ENCODE assay signal across 8 mouse cellular contexts in genomic region chr12:83922724-83923485, GRCm38 (mm10). TPM values are rescaled to one million over a fixed set of nuclear protein-coding genes. Genes with fewer than 3 reads are reported as not detected.
DNase-seq lines count a peak whose midpoint lies in the region; ATAC-seq and TF ChIP-seq lines count a peak whose summit lies in the region.

No protein-coding gene starts in this region.

- peaks cover 12% of the 10 kb centered on the region for H3K79me2 ChIP-seq in myocyte (ENCODE audit: control insufficient read depth, insufficient read depth)

- H3K4me1 ChIP-seq in heart, embryonic 12.5 days (replicated peaks) = peaks cover 52% of the 10 kb centered on the region
- peaks cover 15% of the 10 kb centered on the region for H3K4me1 ChIP-seq in embryonic facial prominence, embryonic 12.5 days
- H3K4me1 ChIP-seq in kidney, embryonic 14.5 days (ENCODE audit: control insufficient read depth, insufficient read depth, low read length) = peaks cover 19% of the 10 kb centered on the region; the same call in 1 of the 2 replicates

- H3K9ac ChIP-seq in heart, embryonic 12.5 days = peak overlapping the region; percentile 72
- H3K9ac ChIP-seq in embryonic facial prominence, embryonic 12.5 days = peak overlapping the region; percentile 52
- H3K9ac ChIP-seq in kidney, embryonic 14.5 days (ENCODE audit: low read depth, low read length) = peak overlapping the region; percentile 68

- H3K27me3 ChIP-seq in heart, embryonic 12.5 days (replicated peaks) = no peaks in the 10 kb centered on the region
- H3K27me3 ChIP-seq in embryonic facial prominence, embryonic 12.5 days = no peaks in the 10 kb centered on the region
- H3K27me3 ChIP-seq in kidney, embryonic 14.5 days (ENCODE audit: control insufficient read depth, insufficient read depth, low read length) = no peaks in the 10 kb centered on the region
- H3K27me3 ChIP-seq in myocyte (ENCODE audit: control insufficient read depth, insufficient read depth, insufficient read length) = no peaks in the 10 kb centered on the region

- WGBS in heart, embryonic 12.5 days = 41% methylated on average over 8 of the region's 8 CpGs
- WGBS in embryonic facial prominence, embryonic 12.5 days = 35% methylated on average over 8 of the region's 8 CpGs
- 39% methylated on average over 8 of the region's 8 CpGs for WGBS in kidney, embryonic 14.5 days

- TF ChIP-seq POLR2A in myocyte (IDR thresholded peaks at IDR 0.05; ENCODE audit: insufficient read length, low read depth) = no peak

- intact Hi-C loops in heart, postnatal 10 days (cut with DNase I) = loop anchor here (2.0 kb wide), 1 partner anchor 26 kb away; no protein-coding TSS in a partner anchor
- intact Hi-C loops in left cerebral cortex, postnatal 14 days (cut with DNase I) = loop anchor here (5.0 to 10.0 kb wide), 2 partner anchors 41 to 68 kb away; no protein-coding TSS in a partner anchor

- no peak for DNase-seq in heart, postnatal 10 days
- no peak for DNase-seq in urinary bladder, adult 18-20 months (ENCODE audit: low spot score in 2 of 2)
- no peak for DNase-seq in left cerebral cortex, postnatal 14 days (ENCODE audit: low spot score in 2 of 2)
- no peak for DNase-seq in right cerebral cortex, adult 18-20 months

- H3K4me3 ChIP-seq in heart, embryonic 12.5 days = peak overlapping the region; percentile 90
- peak overlapping the region; percentile 94 for H3K4me3 ChIP-seq in embryonic facial prominence, embryonic 12.5 days
- peak overlapping the region; percentile 97 for H3K4me3 ChIP-seq in kidney, embryonic 14.5 days (ENCODE audit: low read length)
- peak overlapping the region; percentile 35 for H3K4me3 ChIP-seq in myocyte

- peak overlapping the region; percentile 68 for H3K4me2 ChIP-seq in heart, embryonic 12.5 days
- peak overlapping the region; percentile 56 for H3K4me2 ChIP-seq in embryonic facial prominence, embryonic 12.5 days (replicated peaks)
- peak overlapping the region; percentile 67 for H3K4me2 ChIP-seq in kidney, embryonic 14.5 days (replicated peaks; ENCODE audit: low read depth, low read length)
- H3K4me2 ChIP-seq in myocyte (ENCODE audit: low read depth) = peak overlapping the region; percentile 89

- H3ac ChIP-seq in myocyte (ENCODE audit: control insufficient read depth, insufficient read length) = no peak overlapping the region

- ATAC-seq in heart, embryonic 12.5 days (ENCODE audit: insufficient number of reproducible peaks, low FRiP score) = no peak
- no peak for ATAC-seq in embryonic facial prominence, embryonic 12.5 days (ENCODE audit: insufficient number of reproducible peaks, insufficient read depth, low FRiP score, low TSS enrichment)
- no peak for ATAC-seq in kidney, embryonic 14.5 days (ENCODE audit: low FRiP score, low TSS enrichment)

- peak overlapping the region; percentile 74 for H3K27ac ChIP-seq in heart, embryonic 12.5 days (ENCODE audit: poor library complexity, severe bottlenecking)
- peak overlapping the region; percentile 81 for H3K27ac ChIP-seq in embryonic facial prominence, embryonic 12.5 days
- peak overlapping the region; percentile 80; the same call in 1 of the 2 replicates for H3K27ac ChIP-seq in kidney, embryonic 14.5 days (ENCODE audit: low read depth, low read length)

- no peaks in the 10 kb centered on the region for H3K9me3 ChIP-seq in heart, embryonic 12.5 days (replicated peaks)
- no peaks in the 10 kb centered on the region for H3K9me3 ChIP-seq in embryonic facial prominence, embryonic 12.5 days
- H3K9me3 ChIP-seq in kidney, embryonic 14.5 days (ENCODE audit: control insufficient read depth, low read length) = no peaks in the 10 kb centered on the region

- H3K36me3 ChIP-seq in heart, embryonic 12.5 days = no peaks in the 10 kb centered on the region
- H3K36me3 ChIP-seq in embryonic facial prominence, embryonic 12.5 days = no peaks in the 10 kb centered on the region
- no peaks in the 10 kb centered on the region for H3K36me3 ChIP-seq in kidney, embryonic 14.5 days (ENCODE audit: control insufficient read depth, insufficient read depth, low read length)
- H3K36me3 ChIP-seq in myocyte (ENCODE audit: control insufficient read depth, insufficient read depth) = no peaks in the 10 kb centered on the region

TF ChIP-seq in myocyte, 11 proteins besides CTCF, POLR2A, EP300 and RAD21:
- TF ChIP-seq POLR2AphosphoS2 (IDR thresholded peaks at IDR 0.05; ENCODE audit: insufficient read length, low read depth) = no peak
- TF ChIP-seq TCF12 (IDR thresholded peaks at IDR 0.05; ENCODE audit: insufficient read depth, poor library complexity, severe bottlenecking) = no peak
- no peak for TF ChIP-seq E2F4 (IDR thresholded peaks at IDR 0.05; ENCODE audit: insufficient read depth)
- TF ChIP-seq USF1 (IDR thresholded peaks at IDR 0.05; ENCODE audit: low read depth) = no peak
- TF ChIP-seq MAX (IDR thresholded peaks at IDR 0.05; ENCODE audit: low read depth) = no peak
- no peak for TF ChIP-seq MYOG (IDR thresholded peaks at IDR 0.05; ENCODE audit: control insufficient read depth in 1 of 3, insufficient read depth in 1 of 3, insufficient read length in 2 of 3, low read depth in 2 of 3)
- no peak for TF ChIP-seq TCF3 (IDR thresholded peaks at IDR 0.05; ENCODE audit: insufficient read length, low read depth)
- no peak for TF ChIP-seq MYOD1 (IDR thresholded peaks at IDR 0.05; ENCODE audit: control insufficient read depth in 1 of 3, insufficient read length in 2 of 3, low read depth in 2 of 3)
- no peak for TF ChIP-seq REST (IDR thresholded peaks at IDR 0.05; ENCODE audit: insufficient read depth, insufficient read length)
- TF ChIP-seq SRF (IDR thresholded peaks at IDR 0.05; ENCODE audit: control insufficient read depth, insufficient read length, low read depth) = no peak
- no peak for TF ChIP-seq CEBPB (IDR thresholded peaks at IDR 0.05; ENCODE audit: insufficient read depth, poor library complexity, severe bottlenecking)

RNA-seq across cellular contexts. Expression of gene Numb, which starts 1.2 kb away (rescaled TPM):
- 40.6 and 43.7 TPM in 2 replicates for polyA plus RNA-seq in heart, embryonic 12.5 days (2016; fragmentation: Nextera tagmentation; extraction: Ambion mirVana)
- total RNA-seq in heart, postnatal 10 days (2021) = 10 to 100 TPM; 42.7 to 45.1 TPM
- polyA plus RNA-seq in embryonic facial prominence, embryonic 12.5 days (2016; fragmentation: Nextera tagmentation; extraction: Ambion mirVana) = 38.7 and 40.2 TPM in 2 replicates
- polyA plus RNA-seq in kidney, embryonic 14.5 days (2014; fragmentation: Nextera tagmentation; extraction: Ambion mirVana) = 26.4 and 34.1 TPM in 2 replicates
- 10.0 TPM for polyA plus RNA-seq in myocyte (2012; fragmentation: generic; extraction: Trizol)
- 10 to 100 TPM; 53.9 to 65.2 TPM for total RNA-seq in left cerebral cortex, postnatal 14 days (2021)

RNA-seq across cellular contexts. Expression of gene Riox1, which starts 27.5 kb away (rescaled TPM):
- 14.7 and 16.5 TPM in 2 replicates for polyA plus RNA-seq in heart, embryonic 12.5 days (2016; fragmentation: Nextera tagmentation; extraction: Ambion mirVana)
- 1 to 10 TPM; 7.2 to 7.7 TPM for total RNA-seq in heart, postnatal 10 days (2021)
- 19.6 and 22.6 TPM in 2 replicates for polyA plus RNA-seq in embryonic facial prominence, embryonic 12.5 days (2016; fragmentation: Nextera tagmentation; extraction: Ambion mirVana)
- polyA plus RNA-seq in kidney, embryonic 14.5 days (2014; fragmentation: Nextera tagmentation; extraction: Ambion mirVana) = 14.1 and 16.2 TPM in 2 replicates
- polyA plus RNA-seq in myocyte (2012; fragmentation: generic; extraction: Trizol) = 14.2 TPM
- 10 to 100 TPM; 15.5 to 17.8 TPM for total RNA-seq in left cerebral cortex, postnatal 14 days (2021)

Comparison
In these comparisons a context has a peak if more than half of its experiments do, and no peak if none do; other contexts are left out.
1. H3K4me3 ChIP-seq: peak in every context shown above with its lines; median percentile 97 in kidney, embryonic 14.5 days; 94 in embryonic facial prominence, embryonic 12.5 days; 90 in heart, embryonic 12.5 days; 35 in myocyte.